In genomic region chr2:135890083-135890482, GRCm38 (mm10) we compare ENCODE assay signal across 15 mouse cellular contexts.
DNase-seq lines count a peak whose midpoint lies in the region; ATAC-seq and TF ChIP-seq lines count a peak whose summit lies in the region.
"Had no signal": no experiment of that assay in that cellular context is flagged by ENCODE, and none has a peak within 500 bp of the region (broad histone marks: within the 10 kb centered on the region; RNA-seq: fewer than 3 reads in every experiment).

No protein-coding gene starts in this region.

- no peaks in the 10 kb centered on the region for H3K27me3 ChIP-seq in forebrain, postnatal 0 days (ENCODE audit: insufficient read depth, low read length)
- no peaks in the 10 kb centered on the region for H3K27me3 ChIP-seq in forebrain, embryonic 10.5 days (ENCODE audit: poor library complexity, severe bottlenecking)
- no peaks in the 10 kb centered on the region for H3K27me3 ChIP-seq in liver, embryonic 14.5 days (ENCODE audit: control insufficient read depth, insufficient read depth, low read length)
- no peaks in the 10 kb centered on the region for H3K27me3 ChIP-seq in liver, embryonic 11.5 days (replicated peaks; ENCODE audit: control insufficient read depth, insufficient read depth, low read length)
- no peaks in the 10 kb centered on the region for H3K27me3 ChIP-seq in ES-Bruce4 (ENCODE audit: control insufficient read depth, insufficient read depth, low read length, poor library complexity, severe bottlenecking)
- H3K27me3 ChIP-seq: limb, embryonic 13.5 days had no signal

- no peak overlapping the region for H3K9ac ChIP-seq in forebrain, postnatal 0 days
- H3K9ac ChIP-seq in liver, embryonic 14.5 days (replicated peaks), result no peak overlapping the region
- no peak overlapping the region for H3K9ac ChIP-seq in liver, embryonic 11.5 days (ENCODE audit: low read depth, low read length)
- H3K9ac ChIP-seq in ES-Bruce4 (ENCODE audit: low read depth, poor library complexity, severe bottlenecking), result no peak overlapping the region
- H3K9ac ChIP-seq: limb, embryonic 13.5 days had no signal

- no peaks in the 10 kb centered on the region for H3K36me3 ChIP-seq in forebrain, postnatal 0 days (ENCODE audit: insufficient read depth)
- H3K36me3 ChIP-seq in forebrain, embryonic 10.5 days (replicated peaks), result no peaks in the 10 kb centered on the region
- no peaks in the 10 kb centered on the region for H3K36me3 ChIP-seq in liver, embryonic 14.5 days (replicated peaks; ENCODE audit: control insufficient read depth, insufficient read depth, low read depth)
- H3K36me3 ChIP-seq in liver, embryonic 11.5 days (ENCODE audit: control insufficient read depth, insufficient read depth, low read length), result no peaks in the 10 kb centered on the region
- no peaks in the 10 kb centered on the region for H3K36me3 ChIP-seq in ES-Bruce4 (ENCODE audit: control insufficient read depth, insufficient read depth, low read length, poor library complexity, severe bottlenecking)
- H3K36me3 ChIP-seq: embryonic facial prominence, embryonic 10.5 days; limb, embryonic 13.5 days had no signal

- WGBS in forebrain, postnatal 0 days, result 88% methylated on average over 1 of the region's 1 CpGs
- WGBS in forebrain, embryonic 10.5 days, result 75% methylated on average over 1 of the region's 1 CpGs
- WGBS in liver, embryonic 14.5 days (ENCODE audit: insufficient replicate concordance), result 40% methylated on average over 1 of the region's 1 CpGs
- 54% methylated on average over 1 of the region's 1 CpGs for WGBS in liver, embryonic 11.5 days

- DNase-seq in forebrain, postnatal 0 days, result no peak
- no peak for DNase-seq in forebrain, embryonic 10.5 days (ENCODE audit: extremely low spot score, low spot score)
- no peak for DNase-seq in liver, embryonic 14.5 days (ENCODE audit: low read depth in 3 of 3, low spot score in 3 of 3)
- no peak for DNase-seq in liver, embryonic 11.5 days (ENCODE audit: low spot score)
- no peak for DNase-seq in adrenal gland, adult 2 months
- no peak for DNase-seq in layer of hippocampus, adult 8-10 months (ENCODE audit: low spot score in 2 of 2)
- DNase-seq: cerebellum, postnatal 14 days; heart, postnatal 10 days; kidney, postnatal 36 days; lung, postnatal 14 days had no signal

- H3K9me3 ChIP-seq in forebrain, postnatal 0 days (ENCODE audit: low read length), result no peaks in the 10 kb centered on the region
- no peaks in the 10 kb centered on the region for H3K9me3 ChIP-seq in forebrain, embryonic 10.5 days
- no peaks in the 10 kb centered on the region for H3K9me3 ChIP-seq in liver, embryonic 14.5 days (ENCODE audit: control insufficient read depth, low read length)
- H3K9me3 ChIP-seq in liver, embryonic 11.5 days (ENCODE audit: control insufficient read depth, low read length), result no peaks in the 10 kb centered on the region
- H3K9me3 ChIP-seq in ES-Bruce4 (replicated peaks; ENCODE audit: control insufficient read depth, insufficient read depth, low read length, poor library complexity, severe bottlenecking), result no peaks in the 10 kb centered on the region
- H3K9me3 ChIP-seq: embryonic facial prominence, embryonic 10.5 days; limb, embryonic 13.5 days had no signal

- no peak overlapping the region for H3K4me3 ChIP-seq in forebrain, postnatal 0 days (ENCODE audit: low read depth, low read length)
- H3K4me3 ChIP-seq in forebrain, embryonic 10.5 days, result no peak overlapping the region
- no peak overlapping the region for H3K4me3 ChIP-seq in liver, embryonic 14.5 days (ENCODE audit: insufficient read depth in 1 of 2, low read depth in 2 of 2, low read length in 2 of 2)
- no peak overlapping the region for H3K4me3 ChIP-seq in liver, embryonic 11.5 days (ENCODE audit: low read depth, low read length)
- H3K4me3 ChIP-seq in ES-Bruce4 (ENCODE audit: low read depth, low read length), result no peak overlapping the region
- no peak overlapping the region for H3K4me3 ChIP-seq in cortical plate, adult 2 months (ENCODE audit: insufficient read depth, low read length)
- H3K4me3 ChIP-seq: embryonic facial prominence, embryonic 10.5 days; limb, embryonic 13.5 days had no signal

- no peak for TF ChIP-seq EP300 in liver, embryonic 14.5 days (IDR thresholded peaks at IDR 0.05; ENCODE audit: low read depth)
- TF ChIP-seq EP300 in ES-Bruce4 (IDR thresholded peaks at IDR 0.05; ENCODE audit: insufficient read depth, low read depth, low read length), result no peak

- no peak overlapping the region for H3K4me2 ChIP-seq in forebrain, postnatal 0 days (ENCODE audit: low read depth)
- no peak overlapping the region for H3K4me2 ChIP-seq in liver, embryonic 14.5 days (ENCODE audit: low read depth)
- H3K4me2 ChIP-seq in liver, embryonic 11.5 days, result no peak overlapping the region
- H3K4me2 ChIP-seq: limb, embryonic 13.5 days had no signal

- no peak overlapping the region for H3K27ac ChIP-seq in forebrain, postnatal 0 days (ENCODE audit: low read depth, low read length)
- no peak overlapping the region for H3K27ac ChIP-seq in forebrain, embryonic 10.5 days
- H3K27ac ChIP-seq in liver, embryonic 14.5 days, result no peak overlapping the region
- no peak overlapping the region for H3K27ac ChIP-seq in liver, embryonic 11.5 days (ENCODE audit: low read depth, low read length)
- no peak overlapping the region for H3K27ac ChIP-seq in ES-Bruce4 (ENCODE audit: insufficient read depth, low read length)
- no peak overlapping the region for H3K27ac ChIP-seq in cortical plate, adult 2 months (ENCODE audit: insufficient read depth, low read length)
- H3K27ac ChIP-seq: embryonic facial prominence, embryonic 10.5 days; limb, embryonic 13.5 days had no signal

- TF ChIP-seq POLR2A in ES-Bruce4 (IDR thresholded peaks at IDR 0.05; ENCODE audit: insufficient read depth, low read length), result no peak
- no peak for TF ChIP-seq POLR2A in cortical plate, adult 2 months (IDR thresholded peaks at IDR 0.05; ENCODE audit: extremely low read depth, insufficient read depth, low read length)

- peak; percentile 32 for TF ChIP-seq CTCF in forebrain, postnatal 0 days (IDR thresholded peaks at IDR 0.05; ENCODE audit: low read depth)
- TF ChIP-seq CTCF in liver, embryonic 14.5 days (IDR thresholded peaks at IDR 0.05; ENCODE audit: low read depth), result peak; percentile 43
- TF ChIP-seq CTCF in ES-Bruce4 (IDR thresholded peaks at IDR 0.05; ENCODE audit: low read depth, low read length), result peak; percentile 50
- 0 out of 2 replicates have a peak, but pooled peaks have one; percentile 28 for TF ChIP-seq CTCF in cortical plate, adult 2 months (IDR thresholded peaks at IDR 0.05; ENCODE audit: extremely low read depth, insufficient read depth, low read length)

- ATAC-seq in forebrain, postnatal 0 days, result no peak
- ATAC-seq in liver, embryonic 14.5 days (ENCODE audit: insufficient read depth), result no peak
- no peak for ATAC-seq in liver, embryonic 11.5 days (replicated peaks; ENCODE audit: low FRiP score)
- ATAC-seq: hindbrain, embryonic 16.5 days had no signal

- H3K4me1 ChIP-seq in forebrain, postnatal 0 days (ENCODE audit: insufficient read depth), result no peaks in the 10 kb centered on the region
- H3K4me1 ChIP-seq in forebrain, embryonic 10.5 days, result no peaks in the 10 kb centered on the region
- H3K4me1 ChIP-seq in liver, embryonic 14.5 days (replicated peaks; ENCODE audit: control insufficient read depth in 2 of 2, insufficient read depth in 2 of 2, low read length in 1 of 2), result peaks cover 0 to 16% of the 10 kb centered on the region in 2 experiments; a peak in 2 of 4 replicates
- peaks cover 7% of the 10 kb centered on the region; the same call in 1 of the 2 replicates for H3K4me1 ChIP-seq in liver, embryonic 11.5 days (replicated peaks; ENCODE audit: control insufficient read depth, insufficient read depth, low read length)
- peaks cover 1% of the 10 kb centered on the region for H3K4me1 ChIP-seq in ES-Bruce4 (ENCODE audit: control insufficient read depth, insufficient read depth, low read length)
- no peaks in the 10 kb centered on the region; the same call in 1 of the 2 replicates for H3K4me1 ChIP-seq in cortical plate, adult 2 months (ENCODE audit: control insufficient read depth, insufficient read depth, low read length)
- H3K4me1 ChIP-seq: embryonic facial prominence, embryonic 10.5 days had no signal
